Mouse (Mus musculus) erythroblast, embryonic 14.5 days (primary cell): ENCODE measurements around the gene Atp8b4. TPM values are rescaled to one million over a fixed set of nuclear protein-coding genes. Genes with fewer than 3 reads are reported as not detected.

Source experiments
- H3K27me3 ChIP-seq: 2 replicates; pipeline ENCODE4 v1.6.1; 2012; ENCODE audit warnings: inconsistent platforms; ENCODE audit not compliant: control insufficient read depth
- H3K36me3 ChIP-seq: 2 replicates; pipeline ENCODE4 v1.6.1; 2012; ENCODE audit warnings: mild to moderate bottlenecking, inconsistent platforms; ENCODE audit not compliant: control insufficient read depth
- H3K4me1 ChIP-seq: 2 replicates; pipeline ENCODE4 v1.6.1; 2012; ENCODE audit warnings: inconsistent platforms; ENCODE audit not compliant: control insufficient read depth
- H3K4me3 ChIP-seq: replicated peaks from 2 replicates; pipeline ENCODE3; 2012; ENCODE audit warnings: moderate library complexity, mild to moderate bottlenecking, inconsistent platforms
- H3K9me3 ChIP-seq: 2 replicates; pipeline ENCODE4 v1.6.1; 2012; ENCODE audit warnings: low read length, inconsistent platforms, mixed read lengths; ENCODE audit not compliant: control insufficient read depth
- GATA1 ChIP-seq: IDR thresholded peaks from 2 replicates; pipeline ENCODE4 v1.6.1; 2012; ENCODE audit warnings: low read length, inconsistent platforms, mixed read lengths
- TAL1 ChIP-seq: IDR thresholded peaks from 3 replicates; pipeline ENCODE4 v1.6.1; 2012; ENCODE audit warnings: low read length, inconsistent platforms, mixed read lengths
- polyA plus RNA-seq: library from polyadenylated mRNA; stranded (reverse); fragments of >175 nt; gene quantifications from 2 replicates; pipeline ENCODE4 v1.2.3, GENCODE M21; 2012

The Atp8b4 gene
- polyA plus RNA-seq, 1 experiment, result not detected

DNA sequence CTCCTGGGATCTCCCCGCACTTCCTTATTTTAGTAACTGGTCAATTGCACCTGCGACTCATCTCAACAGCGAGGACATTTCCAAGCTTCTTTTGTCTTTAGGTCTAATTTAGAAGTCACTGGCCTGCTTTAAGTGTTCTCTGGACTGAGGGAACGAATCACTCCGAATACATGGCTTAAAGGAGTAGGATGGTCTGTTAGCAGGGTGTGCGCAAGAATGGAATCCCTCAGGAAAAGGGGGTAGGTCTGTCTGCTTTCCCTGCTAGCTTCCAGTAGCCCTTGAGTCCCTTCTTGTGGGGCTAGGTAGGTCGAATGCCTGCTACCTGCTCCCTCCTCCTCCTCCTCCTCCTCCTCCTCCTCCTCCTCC is 49.6 kb downstream of the Atp8b4 start:
- no peak for TF ChIP-seq GATA1
- TF ChIP-seq TAL1, result no peak
- Histone ChIP-seq H3K4me1 (no peaks in the 10 kb centered on the region), H3K36me3 (no peaks in the 10 kb centered on the region), H3K9me3 (no peaks in the 10 kb centered on the region), H3K27me3 (no peaks in the 10 kb centered on the region), H3K4me3 (no peak overlapping the region)

DNA sequence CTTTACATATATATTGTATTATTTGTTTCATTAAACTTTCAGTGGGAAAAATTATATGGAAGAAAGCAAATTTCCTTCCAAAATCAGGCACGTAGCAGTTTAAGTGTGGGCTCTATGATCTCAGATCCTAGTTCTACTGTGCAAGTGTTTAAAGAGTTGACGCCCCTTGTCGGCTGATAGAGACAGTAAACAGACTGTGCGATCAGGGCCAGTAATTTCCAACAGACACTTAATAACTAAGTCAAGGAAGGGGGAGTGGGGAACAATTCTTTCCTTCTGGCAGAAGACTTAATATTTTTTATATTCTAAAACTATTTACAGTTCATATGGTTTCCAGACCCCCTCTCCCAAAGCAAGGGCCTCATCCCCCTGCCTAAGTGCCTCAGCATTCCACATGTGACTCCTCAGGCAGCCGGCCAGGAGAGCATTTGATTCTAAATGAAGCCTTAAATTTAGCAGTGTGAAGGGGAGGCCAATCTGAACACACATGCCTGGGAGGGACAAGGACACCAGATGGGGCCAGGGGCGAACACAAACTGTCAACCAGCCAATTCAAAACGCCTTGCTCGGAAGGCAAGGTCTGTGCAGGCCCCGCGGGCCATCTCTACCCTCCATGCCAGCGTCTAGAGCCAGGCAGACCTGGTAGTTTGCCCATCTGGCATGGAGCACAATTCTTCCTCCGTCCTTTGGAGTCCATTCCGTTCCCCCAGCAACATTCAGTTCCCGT is 50.1 kb downstream of the Atp8b4 start:
- Histone ChIP-seq H3K27me3 (no peaks in the 10 kb centered on the region), H3K4me3 (no peak overlapping the region), H3K36me3 (no peaks in the 10 kb centered on the region), H3K9me3 (no peaks in the 10 kb centered on the region), H3K4me1 (no peaks in the 10 kb centered on the region)
- TF ChIP-seq TAL1, result no peak
- TF ChIP-seq GATA1, result no peak

DNA sequence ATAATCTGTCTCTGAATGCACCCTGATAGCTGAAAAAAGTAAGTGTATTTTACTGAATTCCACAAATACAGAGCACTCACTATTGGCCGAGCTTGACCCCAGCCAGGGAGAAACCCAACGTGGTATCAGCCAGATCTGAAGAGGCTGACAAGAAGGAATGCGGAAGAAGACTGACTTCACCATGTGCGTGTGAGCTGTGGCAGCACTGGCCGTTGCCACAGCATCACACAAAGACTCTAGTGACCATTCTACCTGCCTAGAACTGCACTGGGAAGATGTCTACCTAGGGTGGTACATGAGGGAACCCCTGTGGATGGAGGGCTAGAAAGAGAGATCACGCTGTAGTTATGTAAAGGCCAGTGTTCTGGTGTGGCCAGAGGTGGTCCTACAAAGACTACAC is 55.4 kb downstream of the Atp8b4 start:
- no peaks in the 10 kb centered on the region for H3K27me3 ChIP-seq
- TF ChIP-seq TAL1 (no peak), GATA1 (no peak)
- H3K4me3 ChIP-seq, result no peak overlapping the region
- H3K36me3 ChIP-seq, result no peaks in the 10 kb centered on the region
- H3K9me3 ChIP-seq, result no peaks in the 10 kb centered on the region
- H3K4me1 ChIP-seq, result no peaks in the 10 kb centered on the region

DNA sequence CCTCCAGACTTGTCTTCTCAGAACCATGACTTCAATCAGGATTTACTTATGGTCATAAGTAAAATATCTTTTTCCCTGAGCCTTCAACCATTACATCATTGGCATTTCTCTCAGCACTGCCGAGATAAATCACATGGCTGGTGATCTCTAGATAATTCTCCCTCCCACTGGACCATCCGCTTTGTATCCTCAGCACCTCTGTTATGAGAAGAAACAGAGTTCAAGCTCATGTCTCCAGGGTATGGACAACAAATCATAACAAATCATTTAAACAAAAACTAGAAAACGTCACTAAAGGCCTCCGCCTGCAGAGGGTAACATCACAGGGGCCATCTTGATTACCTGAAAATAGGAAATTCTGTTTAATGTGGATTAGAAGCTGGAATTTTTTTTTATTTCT is 58.9 kb downstream of the Atp8b4 start:
- Histone ChIP-seq H3K9me3 (no peaks in the 10 kb centered on the region), H3K36me3 (no peaks in the 10 kb centered on the region), H3K27me3 (no peaks in the 10 kb centered on the region), H3K4me1 (no peaks in the 10 kb centered on the region), H3K4me3 (no peak overlapping the region)
- TF ChIP-seq GATA1 (no peak), TAL1 (no peak)

DNA sequence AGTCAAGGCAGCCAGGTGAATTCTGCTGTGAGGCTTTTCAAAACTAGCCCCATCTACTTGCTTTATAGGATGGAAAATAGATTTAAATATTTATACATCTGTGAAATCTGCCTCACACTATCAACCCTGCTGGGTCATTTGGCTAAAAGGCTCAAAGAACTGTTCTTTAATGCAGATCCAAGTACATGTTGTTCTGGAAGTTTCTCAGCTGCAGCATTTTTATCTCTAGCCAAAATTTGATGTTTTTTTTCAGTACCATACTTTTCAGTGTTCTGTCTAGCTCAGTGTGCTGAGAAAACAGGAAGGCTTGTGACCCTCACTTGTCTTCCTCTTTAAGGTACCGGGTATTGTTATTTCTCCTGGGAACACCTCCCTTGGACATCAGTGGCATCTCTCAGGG is 65.8 kb downstream of the Atp8b4 start:
- no peaks in the 10 kb centered on the region for H3K4me1 ChIP-seq
- TF ChIP-seq TAL1, result no peak
- TF ChIP-seq GATA1, result no peak
- no peaks in the 10 kb centered on the region for H3K9me3 ChIP-seq
- H3K27me3 ChIP-seq, result no peaks in the 10 kb centered on the region
- no peaks in the 10 kb centered on the region for H3K36me3 ChIP-seq
- H3K4me3 ChIP-seq, result no peak overlapping the region

DNA sequence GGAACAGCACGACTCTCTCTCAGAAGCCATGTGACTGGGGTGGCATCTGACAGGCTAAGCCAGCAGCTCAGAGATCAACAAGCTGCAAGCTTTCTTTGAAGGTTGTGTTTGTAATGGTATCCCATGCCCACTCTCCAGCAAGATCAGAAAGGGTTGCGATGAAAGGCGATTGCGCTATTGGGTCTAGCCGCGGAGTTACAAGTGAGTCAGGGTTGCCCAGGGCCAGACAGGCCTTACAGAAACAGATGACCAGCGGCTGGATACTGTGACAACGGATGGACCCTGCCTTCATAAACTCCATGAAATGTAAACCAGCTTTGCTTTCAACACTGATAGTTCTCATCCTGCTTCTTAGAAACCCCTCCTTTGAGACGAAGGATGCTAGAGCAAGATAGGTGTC is 66.2 kb downstream of the Atp8b4 start:
- no peaks in the 10 kb centered on the region for H3K27me3 ChIP-seq
- H3K4me3 ChIP-seq, result no peak overlapping the region
- no peak for TF ChIP-seq GATA1
- TF ChIP-seq TAL1, result no peak
- H3K4me1 ChIP-seq, result no peaks in the 10 kb centered on the region
- no peaks in the 10 kb centered on the region for H3K9me3 ChIP-seq
- no peaks in the 10 kb centered on the region for H3K36me3 ChIP-seq

DNA sequence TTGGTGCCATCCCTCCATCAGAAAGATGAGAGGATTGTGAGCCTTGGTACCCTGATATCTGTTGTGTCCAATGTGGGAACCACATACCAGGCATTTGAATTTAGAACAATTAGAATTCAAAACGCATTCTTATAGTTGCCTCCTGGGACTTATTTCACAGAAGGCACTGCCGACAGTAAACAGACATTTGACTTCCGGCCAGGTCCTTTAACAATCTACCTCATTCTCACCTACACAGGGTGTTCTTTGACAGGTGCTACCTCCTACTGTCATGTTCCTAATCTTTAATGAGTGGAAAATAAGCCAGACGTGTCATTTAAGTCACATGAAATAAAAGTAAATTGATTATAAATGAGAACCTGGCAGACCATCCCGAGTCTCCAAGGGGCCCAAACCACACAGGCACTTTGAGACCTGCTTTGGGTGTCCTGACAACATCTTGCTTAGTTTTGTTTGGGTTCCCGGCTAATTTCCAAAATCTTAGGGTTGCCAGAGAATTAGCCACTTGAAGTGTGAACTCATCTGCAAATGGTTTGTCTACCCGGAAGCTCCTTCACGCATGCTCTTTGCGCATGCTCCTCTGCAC is 67.9 kb downstream of the Atp8b4 start:
- no peak overlapping the region for H3K4me3 ChIP-seq
- H3K4me1 ChIP-seq, result no peaks in the 10 kb centered on the region
- H3K9me3 ChIP-seq, result no peaks in the 10 kb centered on the region
- TF ChIP-seq TAL1, result no peak
- TF ChIP-seq GATA1, result no peak
- H3K27me3 ChIP-seq, result no peaks in the 10 kb centered on the region
- H3K36me3 ChIP-seq, result no peaks in the 10 kb centered on the region

DNA sequence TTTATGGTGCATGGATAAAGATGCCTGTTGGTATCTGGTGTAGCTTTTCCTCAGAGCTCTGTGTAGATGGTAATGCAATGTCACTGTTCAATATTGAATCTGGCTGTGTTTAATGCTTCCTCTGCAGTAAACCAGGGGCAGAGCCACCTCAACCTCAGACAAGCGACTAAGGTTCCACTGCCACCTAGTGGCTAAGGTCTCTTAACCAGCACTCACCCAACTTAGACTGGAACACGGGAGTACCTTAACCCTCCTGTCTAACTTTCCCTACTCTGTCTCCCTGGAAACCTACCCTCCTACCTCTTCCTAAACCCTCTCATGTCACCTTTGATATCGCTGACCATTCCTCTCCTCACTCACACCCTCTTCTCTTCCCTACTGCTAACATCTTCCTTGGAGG is 71.2 kb downstream of the Atp8b4 start:
- H3K4me1 ChIP-seq, result no peaks in the 10 kb centered on the region
- no peak overlapping the region for H3K4me3 ChIP-seq
- H3K36me3 ChIP-seq, result no peaks in the 10 kb centered on the region
- TF ChIP-seq TAL1 (no peak), GATA1 (no peak)
- no peaks in the 10 kb centered on the region for H3K27me3 ChIP-seq
- no peaks in the 10 kb centered on the region for H3K9me3 ChIP-seq

DNA sequence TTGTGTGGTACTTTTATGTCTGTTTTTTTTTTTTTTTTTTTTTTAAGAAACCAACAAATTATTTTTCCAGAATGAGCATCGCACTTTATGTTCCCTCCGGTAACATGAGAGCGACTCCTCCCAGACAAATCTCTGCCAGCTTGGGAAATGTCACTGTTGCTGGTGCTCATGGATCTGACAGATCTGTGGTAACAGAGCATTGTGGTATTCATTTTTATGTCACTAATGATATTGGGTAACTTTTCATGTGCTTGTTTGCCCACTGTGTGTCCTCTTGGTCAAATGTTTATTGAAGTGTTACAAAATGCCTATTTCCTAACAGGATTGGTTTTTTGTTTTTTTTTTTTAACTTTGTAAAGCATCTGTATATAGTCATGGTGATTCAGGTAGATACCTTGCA is 75.3 kb downstream of the Atp8b4 start:
- no peaks in the 10 kb centered on the region for H3K4me1 ChIP-seq

More for the DNA sequence above, 75.3 kb downstream of the Atp8b4 start:
- Histone ChIP-seq H3K36me3 (no peaks in the 10 kb centered on the region), H3K4me3 (no peak overlapping the region), H3K9me3 (no peaks in the 10 kb centered on the region), H3K27me3 (no peaks in the 10 kb centered on the region)
- TF ChIP-seq GATA1 (no peak), TAL1 (no peak)
